Mouse (Mus musculus) MEL (cell line): Measurements from ENCODE around the gene Tsga10ip. TPM values are rescaled to one million over a fixed set of nuclear protein-coding genes. Genes with fewer than 3 reads are reported as not detected.
A peak's percentile ranks its signal among the peaks of the same experiment; 100 is the strongest.

ENCODE experiments used
- DNase-seq: peaks from one replicate; pipeline ENCODE4 v3.0.0; 2011; ENCODE audit warnings: low read depth, low spot score
- H3K27ac ChIP-seq: 2 replicates; pipeline ENCODE4 v1.5.1; 2012; ENCODE audit warnings: low read depth, mild to moderate bottlenecking, control low read depth, low read length, moderate library complexity; ENCODE audit not compliant: control insufficient read depth
- H3K27me3 ChIP-seq, 2 experiments: fragments of 150-350 bp in 1 of 2; sonication (generic) in 1 of 2; 2 replicates each; pipeline ENCODE4 v1.6.1; 2012; ENCODE audit warnings: low read length in 2 of 2, mild to moderate bottlenecking in 2 of 2, improper control_type of control experiment in 1 of 2, moderate library complexity in 1 of 2; ENCODE audit not compliant: insufficient read depth in 2 of 2, control insufficient read depth in 1 of 2
- H3K36me3 ChIP-seq, 2 experiments: 2 replicates each; pipeline ENCODE4 v1.6.1; 2012 to 2014; ENCODE audit warnings: low read length in 2 of 2, improper control_type of control experiment in 1 of 2, inconsistent platforms in 1 of 2, mild to moderate bottlenecking in 1 of 2; ENCODE audit not compliant: insufficient read depth in 2 of 2, control insufficient read depth in 1 of 2
- H3K4me1 ChIP-seq, 2 experiments: fragments of 150-350 bp in 1 of 2; sonication (generic) in 1 of 2; 2 replicates each; pipeline ENCODE4 v1.6.1; 2012; ENCODE audit warnings: low read length in 2 of 2, improper control_type of control experiment in 1 of 2, mild to moderate bottlenecking in 1 of 2; ENCODE audit not compliant: insufficient read depth in 2 of 2, control insufficient read depth in 1 of 2
- H3K4me3 ChIP-seq, 2 experiments: fragments of 150-350 bp in 1 of 2; sonication (generic) in 1 of 2; 2 replicates each; pipeline ENCODE4 v1.5.1; 2012; ENCODE audit warnings: low read depth in 2 of 2, low read length in 2 of 2, mild to moderate bottlenecking in 2 of 2, moderate library complexity in 2 of 2, control low read depth in 1 of 2, improper control_type of control experiment in 1 of 2; ENCODE audit not compliant: control insufficient read depth in 1 of 2, insufficient read depth in 1 of 2
- H3K79me2 ChIP-seq: 2 replicates; pipeline ENCODE4 v1.6.1; 2012; ENCODE audit warnings: mild to moderate bottlenecking, low read length, moderate library complexity; ENCODE audit not compliant: control insufficient read depth, poor library complexity, insufficient read depth
- H3K9ac ChIP-seq: 2 replicates; pipeline ENCODE4 v1.6.1; 2012; ENCODE audit warnings: low read depth, mild to moderate bottlenecking, control low read depth, low read length, moderate library complexity; ENCODE audit not compliant: control insufficient read depth, poor library complexity, severe bottlenecking
- H3K9me3 ChIP-seq: fragments of 150-350 bp; sonication (generic); replicated peaks from 2 replicates; pipeline ENCODE4 v1.6.1; 2012; ENCODE audit warnings: mild to moderate bottlenecking, low read length, improper control_type of control experiment, moderate library complexity; ENCODE audit not compliant: insufficient read depth
- BHLHE40 ChIP-seq: IDR thresholded peaks from 2 replicates; pipeline ENCODE4 v1.6.1; 2012; ENCODE audit warnings: low read depth, mild to moderate bottlenecking, inconsistent platforms, low read length, improper control_type of control experiment, borderline replicate concordance
- CHD1 ChIP-seq: IDR thresholded peaks from 2 replicates; pipeline ENCODE4 v1.6.1; 2012; ENCODE audit warnings: low read depth, mild to moderate bottlenecking, inconsistent platforms, low read length, improper control_type of control experiment
- CHD2 ChIP-seq: IDR thresholded peaks from 2 replicates; pipeline ENCODE4 v1.6.1; 2011; ENCODE audit warnings: low read length, improper control_type of control experiment
- CTCF ChIP-seq, 3 experiments: IDR thresholded peaks in 2 of 3; conservative IDR thresholded peaks in 1 of 3; 2 replicates each; pipeline ENCODE4 v1.5.1; 2011 to 2012; ENCODE audit warnings: low read length in 3 of 3, low read depth in 2 of 3, mild to moderate bottlenecking in 2 of 3, improper control_type of control experiment in 1 of 3, inconsistent platforms in 1 of 3, mixed read lengths in 1 of 3, moderate library complexity in 1 of 3; ENCODE audit not compliant: control insufficient read depth in 1 of 3, insufficient read depth in 1 of 3, poor library complexity in 1 of 3, severe bottlenecking in 1 of 3
- E2F4 ChIP-seq: IDR thresholded peaks from 2 replicates; pipeline ENCODE4 v1.6.1; 2011; ENCODE audit warnings: low read depth, low read length, improper control_type of control experiment, borderline replicate concordance
- ELF1 ChIP-seq: IDR thresholded peaks from 2 replicates; pipeline ENCODE4 v1.6.1; 2014; ENCODE audit warnings: low read depth, mild to moderate bottlenecking, inconsistent platforms, low read length, improper control_type of control experiment, moderate library complexity
- ETS1 ChIP-seq: IDR thresholded peaks from 2 replicates; pipeline ENCODE4 v1.6.1; 2012; ENCODE audit warnings: low read depth, mild to moderate bottlenecking, inconsistent platforms, low read length, improper control_type of control experiment, moderate library complexity
- GABPA ChIP-seq: IDR thresholded peaks from 2 replicates; pipeline ENCODE4 v1.6.1; 2012; ENCODE audit warnings: low read depth, mild to moderate bottlenecking, inconsistent platforms, low read length, improper control_type of control experiment, moderate library complexity
- GATA1 ChIP-seq: IDR thresholded peaks from 2 replicates; pipeline ENCODE4 v1.6.1; 2011; ENCODE audit warnings: low read depth, low read length, improper control_type of control experiment
- HCFC1 ChIP-seq: IDR thresholded peaks from 2 replicates; pipeline ENCODE4 v1.6.1; 2012; ENCODE audit warnings: low read depth, mild to moderate bottlenecking, inconsistent platforms, low read length, improper control_type of control experiment, moderate library complexity
- JUND ChIP-seq: IDR thresholded peaks from 2 replicates; pipeline ENCODE4 v1.6.1; 2011; ENCODE audit warnings: low read depth, mild to moderate bottlenecking, improper control_type of control experiment, low read length
- MAFK ChIP-seq: IDR thresholded peaks from 2 replicates; pipeline ENCODE4 v1.6.1; 2011; ENCODE audit warnings: low read depth, mild to moderate bottlenecking, low read length, improper control_type of control experiment, borderline replicate concordance
- MAZ ChIP-seq: IDR thresholded peaks from 2 replicates; pipeline ENCODE4 v1.6.1; 2012; ENCODE audit warnings: low read depth, mild to moderate bottlenecking, inconsistent platforms, low read length, improper control_type of control experiment
- MEF2A ChIP-seq: IDR thresholded peaks from 2 replicates; pipeline ENCODE4 v1.6.1; 2014; ENCODE audit warnings: low read depth, mild to moderate bottlenecking, inconsistent platforms, low read length, improper control_type of control experiment; ENCODE audit not compliant: poor library complexity, insufficient replicate concordance, severe bottlenecking; ENCODE audit errors: extremely low read depth
- MXI1 ChIP-seq: IDR thresholded peaks from 2 replicates; pipeline ENCODE4 v1.6.1; 2011; ENCODE audit warnings: mild to moderate bottlenecking, low read depth, low read length, improper control_type of control experiment
- MYB ChIP-seq: IDR thresholded peaks from 2 replicates; pipeline ENCODE4 v1.6.1; 2011; ENCODE audit warnings: mild to moderate bottlenecking, low read depth, low read length, improper control_type of control experiment
- NELFE ChIP-seq: IDR thresholded peaks from 2 replicates; pipeline ENCODE4 v1.6.1; 2011; ENCODE audit warnings: low read depth, low read length, improper control_type of control experiment
- NRF1 ChIP-seq: IDR thresholded peaks from 2 replicates; pipeline ENCODE4 v1.6.1; 2014; ENCODE audit warnings: low read depth, mild to moderate bottlenecking, inconsistent platforms, low read length, improper control_type of control experiment, moderate library complexity; ENCODE audit not compliant: poor library complexity, insufficient read depth, severe bottlenecking
- POLR2A ChIP-seq, 2 experiments: IDR thresholded peaks; 2 replicates each; pipeline ENCODE4 v1.6.1; 2011 to 2012; ENCODE audit warnings: low read length in 2 of 2, mild to moderate bottlenecking in 2 of 2, control low read depth in 1 of 2, improper control_type of control experiment in 1 of 2, low read depth in 1 of 2, moderate library complexity in 1 of 2; ENCODE audit not compliant: control insufficient read depth in 1 of 2, insufficient read depth in 1 of 2, poor library complexity in 1 of 2
- POLR2AphosphoS5 ChIP-seq: IDR thresholded peaks from 2 replicates; pipeline ENCODE4 v1.6.1; 2012; ENCODE audit warnings: low read depth, borderline replicate concordance, mild to moderate bottlenecking, inconsistent platforms, low read length, moderate library complexity, mixed read lengths
- RAD21 ChIP-seq: IDR thresholded peaks from 2 replicates; pipeline ENCODE4 v1.6.1; 2011; ENCODE audit warnings: mild to moderate bottlenecking, low read depth, low read length, improper control_type of control experiment
- RCOR1 ChIP-seq: IDR thresholded peaks from 2 replicates; pipeline ENCODE4 v1.6.1; 2012; ENCODE audit warnings: low read depth, mild to moderate bottlenecking, inconsistent platforms, low read length, improper control_type of control experiment
- SMC3 ChIP-seq: IDR thresholded peaks from 2 replicates; pipeline ENCODE4 v1.6.1; 2011; ENCODE audit warnings: low read depth, low read length, improper control_type of control experiment
- TAL1 ChIP-seq: IDR thresholded peaks from 2 replicates; pipeline ENCODE4 v1.6.1; 2012; ENCODE audit warnings: mild to moderate bottlenecking, inconsistent platforms, low read length, moderate library complexity, mixed read lengths
- TBP ChIP-seq: IDR thresholded peaks from 2 replicates; pipeline ENCODE4 v1.8.0; 2011; ENCODE audit warnings: low read depth, low read length, improper control_type of control experiment
- USF1 ChIP-seq: IDR thresholded peaks from 2 replicates; pipeline ENCODE4 v1.6.1; 2014; ENCODE audit warnings: low read depth, mild to moderate bottlenecking, inconsistent platforms, low read length, improper control_type of control experiment, moderate library complexity
- USF2 ChIP-seq, 2 experiments: IDR thresholded peaks; 2 replicates each; pipeline ENCODE4 v1.6.1; 2011 to 2012; ENCODE audit warnings: improper control_type of control experiment in 2 of 2, low read length in 2 of 2, borderline replicate concordance in 1 of 2, inconsistent platforms in 1 of 2, low read depth in 1 of 2, mild to moderate bottlenecking in 1 of 2; ENCODE audit not compliant: insufficient read depth in 1 of 2
- ZC3H11A ChIP-seq: IDR thresholded peaks from 2 replicates; pipeline ENCODE4 v1.6.1; 2012; ENCODE audit warnings: low read depth, mild to moderate bottlenecking, inconsistent platforms, low read length, improper control_type of control experiment
- ZKSCAN1 ChIP-seq: IDR thresholded peaks from 2 replicates; pipeline ENCODE4 v1.6.1; 2012; ENCODE audit warnings: low read depth, mild to moderate bottlenecking, inconsistent platforms, low read length, improper control_type of control experiment, moderate library complexity
- ZNF384 ChIP-seq: IDR thresholded peaks from 2 replicates; pipeline ENCODE4 v1.6.1; 2012; ENCODE audit warnings: low read depth, mild to moderate bottlenecking, inconsistent platforms, low read length, improper control_type of control experiment
- polyA plus RNA-seq, 2 experiments: library from polyadenylated mRNA; stranded (reverse) in 1 of 2; unstranded in 1 of 2; fragments of >175 nt in 1 of 2; fragments of >200 nt in 1 of 2; gene quantifications; 2 replicates each; pipeline versions ENCODE4 v1.2.1 to v1.2.4; 2012; ENCODE audit warnings: low replicate concordance in 2 of 2, low read depth in 1 of 2; ENCODE audit not compliant: insufficient read length in 2 of 2, insufficient read depth in 1 of 2, missing spikeins in 1 of 2
- total RNA-seq: library from RNA; depleted of rRNA; stranded (reverse); fragments of 300-350 nt; gene quantifications from 2 replicates; pipeline ENCODE4 v1.2.3, GENCODE M21; 2012

The Tsga10ip gene
- total and polyA plus RNA-seq, 3 experiments, result 0.54 to 4.5 TPM; not detected in 1

- H3K27ac ChIP-seq, result peak overlapping the region; percentile 53
- H3K27me3 ChIP-seq, result no peaks in the 10 kb centered on the region
- H3K4me1 ChIP-seq, result peaks cover 5 to 16% of the 10 kb centered on the region in 2 experiments
Measured at GRCm38 (mm10) chr19:5433951-5434350, 31.6 kb upstream of the Tsga10ip start.

GRCm38 (mm10) chr19:5432992-5433852, 30.9 kb upstream of the Tsga10ip start:
- peak overlapping the region; percentile 70 to 71 for H3K4me3 ChIP-seq
- DNase-seq, result peak; percentile 83
- H3K9ac ChIP-seq, result peak overlapping the region; percentile 79
- TF ChIP-seq BHLHE40, result no peak
- TF ChIP-seq ZNF384, result no peak
- no peak for TF ChIP-seq MEF2A
- TF ChIP-seq ETS1, result peak; percentile 44
- TF ChIP-seq ZC3H11A, result no peak
- TF ChIP-seq HCFC1, result peak; percentile 67
- TF ChIP-seq POLR2A (IDR thresholded peaks at IDR 0.05; ENCODE audit: control insufficient read depth in 1 of 2, insufficient read depth in 1 of 2, low read depth in 1 of 2, low read length in 2 of 2, poor library complexity in 1 of 2), result peak in 1 of 2 experiments; percentile 53; a peak in 1 of 4 replicates
- TF ChIP-seq GABPA, result no peak
- TF ChIP-seq SMC3, result peak; percentile 50
- TF ChIP-seq TBP, result peak; percentile 57; the same call in 1 of the 2 replicates
- peak; percentile 76; the same call in 1 of the 2 replicates for TF ChIP-seq MXI1
- TF ChIP-seq CTCF (IDR thresholded peaks at IDR 0.05 in 2 of 3, conservative IDR thresholded peaks at IDR 0.05 in 1 of 3; ENCODE audit: control insufficient read depth in 1 of 3, insufficient read depth in 1 of 3, low read depth in 2 of 3, low read length in 3 of 3, poor library complexity in 1 of 3, severe bottlenecking in 1 of 3), result peak; percentile 30 to 70 (median 49); a peak in 5 of 6 replicates
- no peak for TF ChIP-seq USF1
- TF ChIP-seq MAFK, result no peak
- peak; percentile 37; the same call in 1 of the 2 replicates for TF ChIP-seq CHD2
- TF ChIP-seq GATA1, result no peak
- TF ChIP-seq NELFE, result peak; percentile 49
- TF ChIP-seq ZKSCAN1, result no peak
- TF ChIP-seq E2F4, result no peak
- TF ChIP-seq MYB, result no peak
- TF ChIP-seq CHD1, result no peak
- TF ChIP-seq NRF1, result peak; percentile 89

More at GRCm38 (mm10) chr19:5433951-5434350, 31.6 kb upstream of the Tsga10ip start:
- Histone ChIP-seq H3K9ac (peak overlapping the region; percentile 79), H3K36me3 (peaks cover 0 to 9% of the 10 kb centered on the region in 2 experiments; a peak in 2 of 4 replicates), H3K79me2 (no peaks in the 10 kb centered on the region; the same call in 1 of the 2 replicates), H3K9me3 (no peaks in the 10 kb centered on the region), H3K4me3 (peak overlapping the region; percentile 70 to 71)
- TF ChIP-seq ETS1, result no peak
- no peak for TF ChIP-seq ELF1
- TF ChIP-seq POLR2AphosphoS5, result no peak
- no peak for TF ChIP-seq CTCF (IDR thresholded peaks at IDR 0.05 in 2 of 3, conservative IDR thresholded peaks at IDR 0.05 in 1 of 3; ENCODE audit: control insufficient read depth in 1 of 3, insufficient read depth in 1 of 3, low read depth in 2 of 3, low read length in 3 of 3, poor library complexity in 1 of 3, severe bottlenecking in 1 of 3)
- no peak for TF ChIP-seq HCFC1
- TF ChIP-seq USF2 (IDR thresholded peaks at IDR 0.05; ENCODE audit: borderline replicate concordance in 1 of 2, insufficient read depth in 1 of 2, low read depth in 1 of 2, low read length in 2 of 2), result no peak
- no peak for TF ChIP-seq MEF2A
- no peak for TF ChIP-seq ZC3H11A
- no peak for TF ChIP-seq NELFE
- no peak for TF ChIP-seq RCOR1
- no peak for TF ChIP-seq TAL1
- TF ChIP-seq RAD21, result no peak
- TF ChIP-seq POLR2A (IDR thresholded peaks at IDR 0.05; ENCODE audit: control insufficient read depth in 1 of 2, insufficient read depth in 1 of 2, low read depth in 1 of 2, low read length in 2 of 2, poor library complexity in 1 of 2), result no peak
- no peak for TF ChIP-seq USF1
- no peak for TF ChIP-seq MAZ
- no peak for TF ChIP-seq SMC3
- TF ChIP-seq JUND, result no peak
- no peak for DNase-seq

More at GRCm38 (mm10) chr19:5432992-5433852, 30.9 kb upstream of the Tsga10ip start:
- H3K36me3 ChIP-seq, result peaks cover 0 to 9% of the 10 kb centered on the region in 2 experiments; a peak in 2 of 4 replicates
- H3K9me3 ChIP-seq, result no peaks in the 10 kb centered on the region
- no peaks in the 10 kb centered on the region; the same call in 1 of the 2 replicates for H3K79me2 ChIP-seq
- H3K4me1 ChIP-seq, result peaks cover 5 to 16% of the 10 kb centered on the region in 2 experiments
- peak overlapping the region; percentile 53 for H3K27ac ChIP-seq
- no peaks in the 10 kb centered on the region for H3K27me3 ChIP-seq
